Mouse (Mus musculus): ENCODE measurements around the gene Gprin2. TPM values are rescaled to one million over a fixed set of nuclear protein-coding genes. Genes with fewer than 3 reads are reported as not detected.
A peak's percentile ranks its signal among the peaks of the same experiment; 100 is the strongest.

Gprin2 gene
- 0.01 TPM for polyA plus RNA-seq (2012; fragmentation: generic; extraction: Trizol)

- Histone ChIP-seq H3K4me3 (no peak within 1 kb of the TSS), H3K36me3 (ENCODE audit: control insufficient read depth, insufficient read depth) (no peaks in the 10 kb centered on the region), H3K4me2 (ENCODE audit: low read depth) (peak within 1 kb of the TSS; percentile 50), H3K79me2 (ENCODE audit: control insufficient read depth, insufficient read depth) (no peaks in the 10 kb centered on the region), H3ac (ENCODE audit: control insufficient read depth, insufficient read length) (no peak within 1 kb of the TSS), H3K27me3 (ENCODE audit: control insufficient read depth, insufficient read depth, insufficient read length) (peaks cover 18% of the 10 kb centered on the region)
- TF ChIP-seq POLR2AphosphoS2 (IDR thresholded peaks at IDR 0.05; ENCODE audit: insufficient read length, low read depth) (no peak), TCF12 (IDR thresholded peaks at IDR 0.05; ENCODE audit: insufficient read depth, poor library complexity, severe bottlenecking) (no peak), MAX (IDR thresholded peaks at IDR 0.05; ENCODE audit: low read depth) (no peak)
These were observed at the start of gene Gprin2 for GRCm38 (mm10) chr14:34201231-34202035. TSS of gene Gprin2 (minus strand) at chr14:34201653.

GRCm38 (mm10) chr14:34240676-34241075 lies 39.2 kb upstream of the Gprin2 start:
- no peak for TF ChIP-seq CEBPB (IDR thresholded peaks at IDR 0.05; ENCODE audit: insufficient read depth, poor library complexity, severe bottlenecking)
- TF ChIP-seq POLR2A (IDR thresholded peaks at IDR 0.05; ENCODE audit: insufficient read length, low read depth): no peak
- TF ChIP-seq MAX (IDR thresholded peaks at IDR 0.05; ENCODE audit: low read depth): no peak
- no peak for TF ChIP-seq REST (IDR thresholded peaks at IDR 0.05; ENCODE audit: insufficient read depth, insufficient read length)
- TF ChIP-seq TCF12 (IDR thresholded peaks at IDR 0.05; ENCODE audit: insufficient read depth, poor library complexity, severe bottlenecking): no peak
- TF ChIP-seq POLR2AphosphoS2 (IDR thresholded peaks at IDR 0.05; ENCODE audit: insufficient read length, low read depth): no peak
- TF ChIP-seq SRF (IDR thresholded peaks at IDR 0.05; ENCODE audit: control insufficient read depth, insufficient read length, low read depth): no peak
- TF ChIP-seq USF1 (IDR thresholded peaks at IDR 0.05; ENCODE audit: low read depth): no peak
- no peak for TF ChIP-seq MYOD1 (IDR thresholded peaks at IDR 0.05; ENCODE audit: control insufficient read depth in 1 of 3, insufficient read length in 2 of 3, low read depth in 2 of 3)
- TF ChIP-seq MYOG (IDR thresholded peaks at IDR 0.05; ENCODE audit: control insufficient read depth in 1 of 3, insufficient read depth in 1 of 3, insufficient read length in 2 of 3, low read depth in 2 of 3): no peak
- no peak for TF ChIP-seq E2F4 (IDR thresholded peaks at IDR 0.05; ENCODE audit: insufficient read depth)
- TF ChIP-seq TCF3 (IDR thresholded peaks at IDR 0.05; ENCODE audit: insufficient read length, low read depth): no peak
- H3K4me2 ChIP-seq (ENCODE audit: low read depth): no peak overlapping the region
- no peak overlapping the region for H3K4me3 ChIP-seq
- H3K36me3 ChIP-seq (ENCODE audit: control insufficient read depth, insufficient read depth): peaks cover 4% of the 10 kb centered on the region
- no peaks in the 10 kb centered on the region for H3K79me2 ChIP-seq (ENCODE audit: control insufficient read depth, insufficient read depth)
- H3K27me3 ChIP-seq (ENCODE audit: control insufficient read depth, insufficient read depth, insufficient read length): no peaks in the 10 kb centered on the region
- H3ac ChIP-seq (ENCODE audit: control insufficient read depth, insufficient read length): no peak overlapping the region

GRCm38 (mm10) chr14:34240263-34240662 lies 38.8 kb upstream of the Gprin2 start:
- TF ChIP-seq REST (IDR thresholded peaks at IDR 0.05; ENCODE audit: insufficient read depth, insufficient read length): no peak
- TF ChIP-seq SRF (IDR thresholded peaks at IDR 0.05; ENCODE audit: control insufficient read depth, insufficient read length, low read depth): no peak
- no peak for TF ChIP-seq TCF12 (IDR thresholded peaks at IDR 0.05; ENCODE audit: insufficient read depth, poor library complexity, severe bottlenecking)
- no peak for TF ChIP-seq USF1 (IDR thresholded peaks at IDR 0.05; ENCODE audit: low read depth)
- no peak for TF ChIP-seq MYOD1 (IDR thresholded peaks at IDR 0.05; ENCODE audit: control insufficient read depth in 1 of 3, insufficient read length in 2 of 3, low read depth in 2 of 3)
- no peak for TF ChIP-seq POLR2A (IDR thresholded peaks at IDR 0.05; ENCODE audit: insufficient read length, low read depth)
- no peak for TF ChIP-seq POLR2AphosphoS2 (IDR thresholded peaks at IDR 0.05; ENCODE audit: insufficient read length, low read depth)
- TF ChIP-seq MAX (IDR thresholded peaks at IDR 0.05; ENCODE audit: low read depth): no peak
- Histone ChIP-seq H3K4me2 (ENCODE audit: low read depth) (no peak overlapping the region), H3ac (ENCODE audit: control insufficient read depth, insufficient read length) (no peak overlapping the region), H3K79me2 (ENCODE audit: control insufficient read depth, insufficient read depth) (no peaks in the 10 kb centered on the region), H3K27me3 (ENCODE audit: control insufficient read depth, insufficient read depth, insufficient read length) (no peaks in the 10 kb centered on the region), H3K4me3 (no peak overlapping the region), H3K36me3 (ENCODE audit: control insufficient read depth, insufficient read depth) (peaks cover 4% of the 10 kb centered on the region)

GRCm38 (mm10) chr14:34234630-34235380 lies 33.4 kb upstream of the Gprin2 start:
- no peaks in the 10 kb centered on the region for H3K79me2 ChIP-seq (ENCODE audit: control insufficient read depth, insufficient read depth)
- H3K4me2 ChIP-seq (ENCODE audit: low read depth): peak overlapping the region; percentile 47
- H3K4me3 ChIP-seq: no peak overlapping the region
- H3ac ChIP-seq (ENCODE audit: control insufficient read depth, insufficient read length): no peak overlapping the region
- TF ChIP-seq POLR2AphosphoS2 (IDR thresholded peaks at IDR 0.05; ENCODE audit: insufficient read length, low read depth): no peak
- TF ChIP-seq USF1 (IDR thresholded peaks at IDR 0.05; ENCODE audit: low read depth): peak; percentile 91
- no peaks in the 10 kb centered on the region for H3K27me3 ChIP-seq (ENCODE audit: control insufficient read depth, insufficient read depth, insufficient read length)
- H3K36me3 ChIP-seq (ENCODE audit: control insufficient read depth, insufficient read depth): peaks cover 4% of the 10 kb centered on the region

GRCm38 (mm10) chr14:34233846-34234245 lies 32.4 kb upstream of the Gprin2 start:
- peaks cover 4% of the 10 kb centered on the region for H3K36me3 ChIP-seq (ENCODE audit: control insufficient read depth, insufficient read depth)
- H3K4me2 ChIP-seq (ENCODE audit: low read depth): no peak overlapping the region
- no peaks in the 10 kb centered on the region for H3K79me2 ChIP-seq (ENCODE audit: control insufficient read depth, insufficient read depth)
- H3ac ChIP-seq (ENCODE audit: control insufficient read depth, insufficient read length): no peak overlapping the region
- TF ChIP-seq MYOG (IDR thresholded peaks at IDR 0.05; ENCODE audit: control insufficient read depth in 1 of 3, insufficient read depth in 1 of 3, insufficient read length in 2 of 3, low read depth in 2 of 3) (no peak), CEBPB (IDR thresholded peaks at IDR 0.05; ENCODE audit: insufficient read depth, poor library complexity, severe bottlenecking) (no peak)
- no peak overlapping the region for H3K4me3 ChIP-seq
- no peaks in the 10 kb centered on the region for H3K27me3 ChIP-seq (ENCODE audit: control insufficient read depth, insufficient read depth, insufficient read length)

All from myocyte (in vitro differentiated cells).